Mouse (Mus musculus) stomach, embryonic 16.5 days (tissue): ENCODE measurements around the gene Vti1a. TPM values are rescaled to one million over a fixed set of nuclear protein-coding genes. Genes with fewer than 3 reads are reported as not detected.

Source experiments
- ATAC-seq: fragments of 200-750 bp; cut with Nextera tagmentation; 2 replicates; pipeline ENCODE4 v1.8.0; 2017; ENCODE audit warnings: moderate number of reproducible peaks, moderate TSS enrichment; ENCODE audit not compliant: insufficient read depth, low FRiP score
- H3K27ac ChIP-seq: fragments of 300-500 bp; sonication (generic); 2 replicates; pipeline ENCODE4 v1.5.1; 2014; ENCODE audit warnings: low read length
- H3K27me3 ChIP-seq: fragments of 300-500 bp; sonication (generic); 2 replicates; pipeline ENCODE4 v1.6.1; 2014; ENCODE audit warnings: low read length, control low read depth, mixed read lengths; ENCODE audit not compliant: control insufficient read depth, insufficient read depth
- H3K36me3 ChIP-seq: fragments of 300-500 bp; sonication (generic); 2 replicates; pipeline ENCODE4 v1.6.1; 2014; ENCODE audit warnings: low read length; ENCODE audit not compliant: control insufficient read depth, insufficient read depth
- H3K4me1 ChIP-seq: fragments of 300-500 bp; sonication (generic); 2 replicates; pipeline ENCODE4 v1.6.1; 2014; ENCODE audit warnings: low read length, control low read depth, mixed read lengths; ENCODE audit not compliant: control insufficient read depth, insufficient read depth
- H3K4me2 ChIP-seq: fragments of 300-500 bp; sonication (generic); 2 replicates; pipeline ENCODE4 v1.6.1; 2014; ENCODE audit warnings: low read depth, low read length, mixed read lengths
- H3K4me3 ChIP-seq: fragments of 300-500 bp; sonication (generic); replicated peaks from 2 replicates; pipeline ENCODE4 v1.5.1; 2014; ENCODE audit warnings: mild to moderate bottlenecking, low read length
- H3K9ac ChIP-seq: fragments of 300-500 bp; sonication (generic); 2 replicates; pipeline ENCODE4 v1.6.1; 2014; ENCODE audit warnings: low read length
- H3K9me3 ChIP-seq: fragments of 300-500 bp; sonication (generic); replicated peaks from 2 replicates; pipeline ENCODE4 v1.6.1; 2016; ENCODE audit warnings: low read length, control low read depth; ENCODE audit not compliant: control insufficient read depth
- WGBS: fragments of 180-500 bp; shearing (Covaris S2); extraction: QIAGEN DNeasy Blood & Tissue Kit; methylation state at CpG from one replicate; pipeline ENCODE4 v1.1.7; 2014; 5-methylcytosine and 5-hydroxymethylcytosine counted together
- polyA plus RNA-seq: library from polyadenylated mRNA; unstranded; fragments of >200 nt; fragmentation: Nextera tagmentation; extraction: Ambion mirVana; gene quantifications from 2 replicates; pipeline ENCODE4 v1.2.1, GENCODE M21; 2015

The Vti1a gene
- polyA plus RNA-seq, 1 experiment from 2014 or later: 26.1 TPM

GRCm38 (mm10) chr19:55523340-55523739, 207.2 kb downstream of the Vti1a start:
- Histone ChIP-seq H3K9me3 (no peaks in the 10 kb centered on the region), H3K4me1 (0 out of 2 replicates have a peak, but pooled peaks cover 3% of the 10 kb centered on the region), H3K27ac (no peak overlapping the region), H3K27me3 (no peaks in the 10 kb centered on the region), H3K36me3 (no peaks in the 10 kb centered on the region), H3K9ac (no peak overlapping the region), H3K4me2 (no peak overlapping the region), H3K4me3 (no peak overlapping the region)
- ATAC-seq: no peak
- 92% methylated on average over 9 of the region's 9 CpGs for WGBS

- no peak overlapping the region for H3K4me3 ChIP-seq
- no peaks in the 10 kb centered on the region for H3K27me3 ChIP-seq
- no peak for ATAC-seq
- no peak overlapping the region for H3K4me2 ChIP-seq
- no peaks in the 10 kb centered on the region for H3K36me3 ChIP-seq
- 0 out of 2 replicates have a peak, but pooled peaks cover 3% of the 10 kb centered on the region for H3K4me1 ChIP-seq
- H3K27ac ChIP-seq: no peak overlapping the region
- H3K9me3 ChIP-seq: no peaks in the 10 kb centered on the region
- no peak overlapping the region for H3K9ac ChIP-seq
- 82% methylated on average over 7 of the region's 7 CpGs for WGBS
Observed at GRCm38 (mm10) chr19:55524385-55524784, 208.3 kb downstream of the Vti1a start.

GRCm38 (mm10) chr19:55525056-55525455, 209.0 kb downstream of the Vti1a start:
- H3K27ac ChIP-seq: no peak overlapping the region
- 61% methylated on average over 3 of the region's 3 CpGs for WGBS

DNA sequence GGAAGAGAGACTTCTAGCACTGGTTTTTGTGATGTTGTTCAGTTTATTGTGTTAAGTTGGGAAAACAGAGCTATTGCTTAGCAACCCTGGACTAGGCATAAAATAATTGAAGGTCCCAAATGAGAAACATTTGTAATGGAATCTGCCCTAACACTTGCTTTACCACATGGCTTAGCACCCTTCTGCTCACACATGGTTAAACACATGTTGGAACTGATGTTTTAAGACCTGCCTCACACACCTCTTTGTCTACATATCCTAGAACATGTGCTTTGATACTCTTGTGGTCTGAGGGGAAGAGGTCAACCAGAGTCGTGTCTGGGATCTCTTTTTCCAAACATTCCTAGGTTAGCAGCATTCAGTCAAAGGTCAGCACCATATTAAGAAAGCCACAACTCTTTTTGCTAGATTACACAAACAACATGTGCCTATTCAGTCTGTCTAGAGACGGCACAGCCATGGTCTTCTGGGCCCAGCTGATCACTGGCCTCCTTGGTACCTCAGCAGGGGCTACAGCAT, 210.7 kb downstream of the Vti1a start:
- Histone ChIP-seq H3K36me3 (no peaks in the 10 kb centered on the region), H3K4me3 (no peak overlapping the region), H3K4me2 (no peak overlapping the region), H3K4me1 (no peaks in the 10 kb centered on the region), H3K9ac (no peak overlapping the region), H3K9me3 (no peaks in the 10 kb centered on the region), H3K27me3 (no peaks in the 10 kb centered on the region), H3K27ac (no peak overlapping the region)
- WGBS: 30% methylated on average over 2 of the region's 2 CpGs
- ATAC-seq: no peak

More at GRCm38 (mm10) chr19:55525056-55525455, 209.0 kb downstream of the Vti1a start:
- 0 out of 2 replicates have a peak, but pooled peaks cover under 1% of the 10 kb centered on the region for H3K4me1 ChIP-seq
- H3K4me3 ChIP-seq: no peak overlapping the region
- no peaks in the 10 kb centered on the region for H3K27me3 ChIP-seq
- no peak overlapping the region for H3K9ac ChIP-seq
- ATAC-seq: no peak
- H3K36me3 ChIP-seq: no peaks in the 10 kb centered on the region
- H3K9me3 ChIP-seq: no peaks in the 10 kb centered on the region
- H3K4me2 ChIP-seq: no peak overlapping the region

- no peak overlapping the region for H3K9ac ChIP-seq
- ATAC-seq: no peak
- H3K27me3 ChIP-seq: no peaks in the 10 kb centered on the region
- H3K36me3 ChIP-seq: no peaks in the 10 kb centered on the region
- 74% methylated on average over 3 of the region's 3 CpGs for WGBS
- H3K4me3 ChIP-seq: no peak overlapping the region
- H3K27ac ChIP-seq: no peak overlapping the region
- H3K9me3 ChIP-seq: no peaks in the 10 kb centered on the region
- no peaks in the 10 kb centered on the region for H3K4me1 ChIP-seq
- no peak overlapping the region for H3K4me2 ChIP-seq
Observed at GRCm38 (mm10) chr19:55530041-55530440, 213.9 kb downstream of the Vti1a start.

- no peaks in the 10 kb centered on the region for H3K4me1 ChIP-seq
- ATAC-seq: no peak
- 78% methylated on average over 3 of the region's 3 CpGs for WGBS
- H3K36me3 ChIP-seq: no peaks in the 10 kb centered on the region
- no peak overlapping the region for H3K9ac ChIP-seq
- H3K4me2 ChIP-seq: no peak overlapping the region
- H3K27ac ChIP-seq: no peak overlapping the region
- no peaks in the 10 kb centered on the region for H3K27me3 ChIP-seq
- H3K4me3 ChIP-seq: no peak overlapping the region
- H3K9me3 ChIP-seq: no peaks in the 10 kb centered on the region
Observed at GRCm38 (mm10) chr19:55532681-55533080, 216.6 kb downstream of the Vti1a start.

DNA sequence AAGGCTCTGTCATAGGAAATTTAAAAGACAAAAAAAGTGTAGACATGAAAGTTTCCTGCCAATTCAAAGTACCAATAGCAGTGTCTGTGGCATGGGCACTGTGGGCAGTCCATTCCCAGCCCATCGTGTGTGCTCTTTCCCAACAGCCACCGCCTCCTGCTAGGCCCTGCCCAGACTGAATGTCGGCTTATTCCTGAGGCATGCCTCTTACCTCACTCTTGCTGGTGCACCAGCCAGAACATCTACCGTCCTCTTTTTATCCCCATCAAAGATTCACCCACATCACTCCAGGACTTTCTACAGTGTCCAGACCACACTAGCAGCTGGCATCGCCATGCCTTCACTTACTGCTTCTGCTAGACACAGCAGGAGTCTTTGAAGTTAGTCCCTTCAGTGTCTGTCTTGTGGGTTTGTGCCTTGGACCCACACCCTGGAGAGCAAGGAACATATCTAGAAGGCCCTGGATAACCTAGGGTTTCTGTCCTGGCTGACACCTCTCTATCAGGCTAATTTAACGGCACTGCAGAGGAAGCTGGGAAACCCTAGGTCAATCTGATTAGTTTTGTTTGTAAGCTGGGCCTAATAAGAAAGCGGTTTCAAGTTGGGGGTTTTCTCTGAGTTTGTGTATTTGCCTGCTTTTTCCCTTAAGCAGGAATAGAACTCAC, 220.3 kb downstream of the Vti1a start:
- no peak for ATAC-seq
- Histone ChIP-seq H3K27me3 (no peaks in the 10 kb centered on the region), H3K9ac (no peak overlapping the region), H3K4me2 (no peak overlapping the region), H3K36me3 (no peaks in the 10 kb centered on the region), H3K27ac (no peak overlapping the region), H3K4me1 (no peaks in the 10 kb centered on the region), H3K4me3 (no peak overlapping the region), H3K9me3 (no peaks in the 10 kb centered on the region)
- WGBS: 86% methylated on average over 7 of the region's 7 CpGs

DNA sequence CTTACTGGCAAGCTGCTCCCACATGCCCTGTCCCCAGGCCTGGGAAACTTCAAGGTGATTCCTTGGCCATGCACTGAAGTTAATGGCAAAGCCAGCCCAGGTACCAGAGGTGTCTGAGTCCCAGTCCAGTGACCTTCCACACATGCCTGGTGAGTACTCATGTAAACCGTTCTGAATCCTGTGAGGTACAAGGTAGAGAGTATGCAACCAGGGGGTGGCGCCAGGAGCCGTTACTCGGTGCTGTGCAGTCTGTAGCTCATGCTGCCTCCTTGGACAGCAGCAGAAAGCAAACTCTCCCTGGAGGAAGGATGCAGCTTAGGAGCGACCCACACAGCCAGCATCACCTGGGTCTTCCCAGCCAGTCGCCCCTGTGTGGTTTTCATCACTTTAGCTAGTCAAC, 221.6 kb downstream of the Vti1a start:
- H3K27me3 ChIP-seq: no peaks in the 10 kb centered on the region
- no peak overlapping the region for H3K4me2 ChIP-seq
- H3K4me1 ChIP-seq: peaks cover 10% of the 10 kb centered on the region
- no peaks in the 10 kb centered on the region for H3K36me3 ChIP-seq
- 30% methylated on average over 6 of the region's 6 CpGs for WGBS
- no peak overlapping the region for H3K9ac ChIP-seq
- H3K9me3 ChIP-seq: no peaks in the 10 kb centered on the region
- no peak overlapping the region for H3K27ac ChIP-seq
- H3K4me3 ChIP-seq: no peak overlapping the region
- ATAC-seq: peak; percentile 70

DNA sequence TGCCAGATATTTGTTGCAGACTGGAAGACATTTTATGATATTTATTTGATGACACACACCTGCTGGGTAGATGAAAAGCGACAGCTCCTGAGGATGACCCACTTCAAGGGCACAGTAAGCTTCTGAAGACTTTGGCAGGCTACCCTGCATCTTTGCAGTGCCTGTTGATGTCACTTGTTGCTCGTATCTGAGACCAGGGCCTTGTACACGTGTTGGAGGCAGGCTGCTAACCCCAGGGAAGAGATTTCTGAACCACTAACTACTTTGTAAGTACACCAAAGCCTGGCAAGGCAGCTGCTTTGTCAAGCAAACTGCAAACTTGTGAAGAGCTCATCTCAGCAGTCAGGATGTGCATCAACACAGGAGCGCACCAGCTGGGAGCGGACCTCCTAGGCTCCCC, 225.5 kb downstream of the Vti1a start:
- Histone ChIP-seq H3K36me3 (no peaks in the 10 kb centered on the region), H3K9ac (no peak overlapping the region), H3K4me1 (peaks cover 16% of the 10 kb centered on the region), H3K9me3 (no peaks in the 10 kb centered on the region), H3K4me3 (no peak overlapping the region), H3K27me3 (no peaks in the 10 kb centered on the region), H3K4me2 (no peak overlapping the region), H3K27ac (peak overlapping the region; percentile 74; the same call in 1 of the 2 replicates)
- 83% methylated on average over 5 of the region's 5 CpGs for WGBS
- no peak for ATAC-seq
